Mouse (Mus musculus) lung, postnatal 0 days (tissue): ENCODE measurements around the gene Sele. TPM values are rescaled to one million over a fixed set of nuclear protein-coding genes. Genes with fewer than 3 reads are reported as not detected.

ENCODE experiments used
- ATAC-seq: fragments of 200-750 bp; cut with Nextera tagmentation; 2 replicates; pipeline ENCODE4 v1.8.0; 2017; ENCODE audit warnings: moderate library complexity
- DNase-seq: peaks from one replicate; pipeline ENCODE4 v3.0.0-alpha.2; 2016; ENCODE audit warnings: low spot score
- H3K27ac ChIP-seq: fragments of 300-500 bp; sonication (generic); 2 replicates; pipeline ENCODE4 v1.5.1; 2014; ENCODE audit warnings: antibody characterized with exemption, mild to moderate bottlenecking, low read length, mixed read lengths
- H3K27me3 ChIP-seq: fragments of 300-500 bp; sonication (generic); replicated peaks from 2 replicates; pipeline ENCODE4 v1.6.1; 2014; ENCODE audit warnings: low read length, mixed read lengths; ENCODE audit not compliant: insufficient read depth
- H3K36me3 ChIP-seq: fragments of 300-500 bp; sonication (generic); 2 replicates; pipeline ENCODE4 v1.6.1; 2014; ENCODE audit warnings: low read length, mixed read lengths; ENCODE audit not compliant: insufficient read depth
- H3K4me1 ChIP-seq: fragments of 300-500 bp; sonication (generic); 2 replicates; pipeline ENCODE4 v1.6.1; 2014; ENCODE audit warnings: antibody characterized with exemption, low read depth, low read length, mixed read lengths; ENCODE audit not compliant: insufficient read depth
- H3K4me2 ChIP-seq: fragments of 300-500 bp; sonication (generic); replicated peaks from 2 replicates; pipeline ENCODE4 v1.6.1; 2014; ENCODE audit warnings: low read depth, mild to moderate bottlenecking, low read length, moderate library complexity, mixed read lengths
- H3K4me3 ChIP-seq: fragments of 300-500 bp; sonication (generic); 2 replicates; pipeline ENCODE4 v1.5.1; 2014; ENCODE audit warnings: low read depth, low read length
- H3K9ac ChIP-seq: fragments of 300-500 bp; sonication (generic); replicated peaks from 2 replicates; pipeline ENCODE4 v1.6.1; 2014; ENCODE audit warnings: low read depth, mild to moderate bottlenecking
- H3K9me3 ChIP-seq: fragments of 300-500 bp; sonication (generic); 2 replicates; pipeline ENCODE4 v1.6.1; 2016; ENCODE audit warnings: low read length, mixed read lengths
- CTCF ChIP-seq: IDR thresholded peaks from 2 replicates; pipeline ENCODE4 v1.5.1; 2016; ENCODE audit warnings: antibody characterized with exemption, mild to moderate bottlenecking
- EP300 ChIP-seq: IDR thresholded peaks from 2 replicates; pipeline ENCODE4 v1.6.1; 2016; ENCODE audit warnings: antibody characterized with exemption, mild to moderate bottlenecking, control low read depth
- WGBS: fragments of 180-500 bp; shearing (Covaris S2); extraction: QIAGEN DNeasy Blood & Tissue Kit; methylation state at CpG from one replicate; pipeline ENCODE4 v1.1.7; 2014; 5-methylcytosine and 5-hydroxymethylcytosine counted together
- polyA plus RNA-seq: library from polyadenylated mRNA; unstranded; fragments of >200 nt; fragmentation: Nextera tagmentation; extraction: Ambion mirVana; gene quantifications from 2 replicates; pipeline ENCODE4 v1.2.1, GENCODE M21; 2015

The Sele gene
- polyA plus RNA-seq, 1 experiment from 2014 or later, result not detected

DNA sequence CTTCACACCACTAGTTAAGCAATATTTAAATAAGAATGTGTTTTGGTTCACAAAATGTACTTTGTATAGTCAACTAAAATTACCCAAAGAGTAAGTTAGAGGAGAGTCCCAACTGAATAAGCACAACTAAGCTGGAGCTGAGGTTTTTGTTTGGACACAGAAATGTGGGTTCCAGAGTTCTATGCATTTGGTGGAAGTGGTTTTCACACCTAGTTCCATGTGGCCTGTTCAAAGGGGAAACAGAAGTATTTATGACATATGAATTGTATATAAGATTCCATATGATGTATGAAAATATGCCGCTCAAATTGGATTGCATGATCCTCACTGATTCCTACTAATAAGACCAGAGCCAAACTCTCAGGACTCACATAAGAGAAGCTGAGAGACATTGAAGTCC is 27.4 kb downstream of the Sele start:
- ATAC-seq (no peak), DNase-seq (no peak)
- no peak overlapping the region for H3K4me3 ChIP-seq
- no peaks in the 10 kb centered on the region for H3K36me3 ChIP-seq
- TF ChIP-seq CTCF (no peak), EP300 (no peak)
- no peaks in the 10 kb centered on the region for H3K4me1 ChIP-seq
- 89% methylated on average over 1 of the region's 1 CpGs for WGBS
- H3K9me3 ChIP-seq, result no peaks in the 10 kb centered on the region
- H3K27me3 ChIP-seq, result no peaks in the 10 kb centered on the region
- H3K4me2 ChIP-seq, result no peak overlapping the region
- H3K27ac ChIP-seq, result no peak overlapping the region
- H3K9ac ChIP-seq, result no peak overlapping the region

DNA sequence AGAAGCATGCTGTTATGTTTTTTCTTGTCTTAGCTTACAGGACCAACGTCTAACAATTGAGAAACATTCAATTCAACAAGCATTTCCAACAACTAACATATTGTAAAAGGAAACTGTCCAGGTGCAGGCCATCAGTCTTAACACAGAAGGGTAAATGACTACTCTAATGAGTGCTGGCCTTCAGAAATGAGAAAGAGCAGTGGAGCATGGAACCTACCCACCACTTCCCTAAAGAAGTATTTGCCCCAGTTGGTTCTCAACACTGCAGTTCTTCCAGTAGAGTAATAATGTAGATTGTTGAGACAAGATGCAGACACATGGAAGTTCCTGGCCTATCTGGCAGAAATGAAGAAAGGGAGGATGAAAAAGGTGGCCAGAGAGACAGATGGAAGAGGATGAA is 28.4 kb downstream of the Sele start:
- no peak for ATAC-seq
- no peak overlapping the region for H3K9ac ChIP-seq
- H3K9me3 ChIP-seq, result no peaks in the 10 kb centered on the region
- H3K27me3 ChIP-seq, result no peaks in the 10 kb centered on the region
- H3K4me3 ChIP-seq, result no peak overlapping the region
- no peak overlapping the region for H3K4me2 ChIP-seq
- TF ChIP-seq EP300 (no peak), CTCF (no peak)
- WGBS, result 38% methylated on average over 1 of the region's 1 CpGs
- H3K4me1 ChIP-seq, result no peaks in the 10 kb centered on the region
- no peak overlapping the region for H3K27ac ChIP-seq
- no peak for DNase-seq
- no peaks in the 10 kb centered on the region for H3K36me3 ChIP-seq

DNA sequence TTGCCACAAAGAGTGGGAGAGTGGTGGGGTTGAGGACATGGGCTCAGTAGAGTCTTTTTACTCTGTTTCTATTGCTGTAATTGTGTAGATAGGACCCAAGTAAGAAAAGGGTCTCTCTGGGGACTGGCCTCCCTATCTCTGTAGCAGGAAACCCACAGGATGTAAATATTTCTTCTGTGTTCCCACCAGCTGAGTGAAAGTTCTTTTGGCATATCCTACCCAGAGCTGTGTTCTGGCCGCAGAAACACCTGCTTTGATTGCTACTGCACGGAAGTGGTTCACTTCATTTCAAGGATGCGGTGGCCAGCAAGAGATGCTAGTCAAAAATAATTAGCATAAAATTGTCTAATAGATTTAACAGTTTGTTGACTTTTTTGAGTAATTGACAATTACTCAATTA is 29.0 kb downstream of the Sele start:
- no peak for TF ChIP-seq CTCF
- TF ChIP-seq EP300, result no peak
- DNase-seq, result no peak
- H3K27me3 ChIP-seq, result no peaks in the 10 kb centered on the region
- WGBS, result 66% methylated on average over 3 of the region's 3 CpGs
- no peak overlapping the region for H3K4me3 ChIP-seq
- no peaks in the 10 kb centered on the region for H3K36me3 ChIP-seq
- no peak overlapping the region for H3K9ac ChIP-seq
- H3K9me3 ChIP-seq, result no peaks in the 10 kb centered on the region
- no peak overlapping the region for H3K27ac ChIP-seq
- no peaks in the 10 kb centered on the region for H3K4me1 ChIP-seq
- ATAC-seq, result no peak
- no peak overlapping the region for H3K4me2 ChIP-seq

DNA sequence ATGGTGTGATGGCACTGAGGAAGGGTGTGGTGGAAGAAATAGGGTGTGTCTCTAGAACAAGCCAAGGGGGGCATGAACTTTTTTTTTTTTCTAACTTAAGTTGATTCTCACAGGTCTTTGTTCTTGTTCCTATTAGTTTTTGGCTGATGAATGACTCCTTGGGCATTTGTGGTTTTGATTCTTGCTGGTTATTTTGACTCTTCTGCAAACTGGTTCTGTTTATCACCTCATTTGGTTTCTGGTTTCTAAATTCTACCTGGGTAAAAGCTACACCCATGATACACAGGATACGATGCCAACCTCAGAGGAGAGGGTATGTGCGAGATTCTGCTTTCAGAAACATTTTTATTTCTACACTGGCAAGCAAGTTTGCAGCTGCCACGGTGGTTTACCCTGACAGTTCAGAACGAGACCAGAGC is 30.3 kb downstream of the Sele start:
- H3K4me3 ChIP-seq, result no peak overlapping the region
- H3K27ac ChIP-seq, result no peak overlapping the region
- H3K4me2 ChIP-seq, result no peak overlapping the region
- DNase-seq, result no peak
- no peaks in the 10 kb centered on the region for H3K36me3 ChIP-seq
- 79% methylated on average over 4 of the region's 4 CpGs for WGBS
- ATAC-seq, result no peak
- H3K9me3 ChIP-seq, result no peaks in the 10 kb centered on the region
- H3K27me3 ChIP-seq, result no peaks in the 10 kb centered on the region
- no peak overlapping the region for H3K9ac ChIP-seq
- H3K4me1 ChIP-seq, result no peaks in the 10 kb centered on the region
- TF ChIP-seq CTCF (no peak), EP300 (no peak)

DNA sequence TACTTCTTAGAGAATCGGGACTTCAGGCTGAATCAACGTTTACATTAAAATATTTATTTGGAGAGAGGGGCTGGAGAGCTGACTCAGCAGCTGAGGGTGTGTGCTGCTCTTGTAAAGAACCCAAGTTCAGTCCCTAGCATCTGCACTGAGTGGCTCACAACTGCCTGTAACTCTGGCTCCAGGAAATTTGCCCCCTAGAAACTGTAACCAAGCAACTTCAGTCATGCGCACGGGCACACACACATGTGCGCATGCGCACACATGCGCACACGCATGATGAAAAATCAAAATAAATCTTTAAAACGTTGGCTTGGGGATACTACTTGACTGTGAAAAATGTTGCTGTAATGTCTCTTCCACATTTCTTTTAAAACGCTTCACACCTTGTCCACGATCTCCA is 31.1 kb downstream of the Sele start:
- H3K9ac ChIP-seq, result no peak overlapping the region
- H3K4me3 ChIP-seq, result no peak overlapping the region
- TF ChIP-seq CTCF (no peak), EP300 (no peak)
- H3K4me1 ChIP-seq, result no peaks in the 10 kb centered on the region
- no peaks in the 10 kb centered on the region for H3K36me3 ChIP-seq
- no peak for ATAC-seq
- no peak overlapping the region for H3K4me2 ChIP-seq
- no peak for DNase-seq
- H3K27ac ChIP-seq, result no peak overlapping the region
- 73% methylated on average over 11 of the region's 11 CpGs for WGBS
- no peaks in the 10 kb centered on the region for H3K27me3 ChIP-seq
- no peaks in the 10 kb centered on the region for H3K9me3 ChIP-seq

DNA sequence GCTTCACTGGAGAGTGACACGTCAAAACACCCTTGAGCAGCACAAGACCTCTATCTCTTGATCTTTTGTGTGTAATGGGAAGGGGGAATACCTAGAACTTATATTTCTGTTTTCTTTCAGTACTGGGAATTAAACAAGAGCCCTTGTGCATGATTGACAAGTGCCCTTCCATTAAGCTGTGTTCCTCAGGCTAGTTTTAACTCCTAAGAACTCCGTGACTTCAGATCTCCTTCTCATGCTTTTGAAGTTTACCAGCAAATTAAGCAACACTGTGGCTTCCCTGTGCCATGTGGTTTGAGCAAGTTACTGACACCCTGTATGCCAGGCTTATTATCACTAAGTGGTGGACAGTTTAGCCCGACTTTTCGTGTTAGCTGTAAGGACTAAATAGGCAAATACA is 35.0 kb downstream of the Sele start:
- TF ChIP-seq CTCF (no peak), EP300 (no peak)
- Histone ChIP-seq H3K36me3 (no peaks in the 10 kb centered on the region), H3K9ac (no peak overlapping the region), H3K27ac (no peak overlapping the region), H3K4me2 (no peak overlapping the region), H3K4me1 (no peaks in the 10 kb centered on the region), H3K27me3 (no peaks in the 10 kb centered on the region), H3K9me3 (no peaks in the 10 kb centered on the region), H3K4me3 (no peak overlapping the region)
- no peak for ATAC-seq
- DNase-seq, result no peak
- WGBS, result 78% methylated on average over 4 of the region's 4 CpGs

DNA sequence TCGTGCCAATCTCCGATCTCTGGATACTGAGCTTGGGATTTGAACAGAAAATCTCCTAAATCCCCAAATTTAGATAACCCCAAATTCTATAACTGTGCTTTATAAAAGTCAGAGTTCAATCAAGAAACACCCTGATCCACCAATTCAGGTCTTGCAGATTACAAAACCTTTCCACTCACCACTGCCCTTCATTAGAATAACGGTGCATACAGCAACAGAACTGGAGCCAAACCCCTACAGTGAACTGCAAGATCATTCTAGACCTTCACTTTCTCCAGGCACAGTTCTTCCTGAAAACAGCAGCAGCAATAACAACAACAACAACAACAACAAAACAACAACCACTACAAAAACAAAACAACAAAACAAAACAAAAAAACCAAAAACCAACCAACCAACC is 38.8 kb downstream of the Sele start:
- no peak for ATAC-seq
- Histone ChIP-seq H3K9me3 (no peaks in the 10 kb centered on the region), H3K4me2 (no peak overlapping the region), H3K4me1 (no peaks in the 10 kb centered on the region), H3K4me3 (no peak overlapping the region), H3K9ac (no peak overlapping the region), H3K36me3 (no peaks in the 10 kb centered on the region), H3K27me3 (no peaks in the 10 kb centered on the region), H3K27ac (no peak overlapping the region)
- DNase-seq, result no peak
- TF ChIP-seq EP300, result no peak
- no peak for TF ChIP-seq CTCF
- 82% methylated on average over 3 of the region's 3 CpGs for WGBS
